Mouse (Mus musculus): ENCODE data around the gene Vmn1r41.

DNA sequence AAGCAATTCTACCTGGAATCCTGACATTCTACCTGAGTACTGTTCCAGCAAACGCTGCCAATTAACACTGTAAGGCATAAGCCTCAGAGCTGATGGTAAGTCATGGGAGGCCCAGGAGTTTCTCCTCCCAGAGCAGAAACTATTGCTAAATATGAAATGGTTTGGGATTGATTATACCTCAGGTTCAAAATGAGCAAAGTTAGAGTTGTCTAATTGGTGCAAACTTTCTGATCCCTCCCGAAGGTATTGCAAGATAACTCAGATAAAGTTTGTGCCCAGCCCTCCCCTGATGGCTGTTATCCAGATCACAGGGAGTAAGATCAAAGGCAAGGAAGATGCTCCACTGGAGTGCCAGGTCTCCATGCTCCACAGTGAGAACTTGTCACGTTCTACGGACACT lies 33.3 kb upstream of the Vmn1r41 start, which contains the start of gene Vmn1r40:
- no peak for TF ChIP-seq CTCF (IDR thresholded peaks at IDR 0.05; ENCODE audit: low read depth)
- TF ChIP-seq EP300 (IDR thresholded peaks at IDR 0.05; ENCODE audit: low read depth) = no peak

Data from liver, postnatal 0 days (tissue).